Mouse (Mus musculus): ENCODE results near the gene Kif16b.

- TF ChIP-seq CTCF (IDR thresholded peaks at IDR 0.05; ENCODE audit: low read depth) (no peak), EP300 (IDR thresholded peaks at IDR 0.05; ENCODE audit: low read depth) (no peak)
Measured at GRCm38 (mm10) chr2:142715912-142716260, 185.4 kb downstream of the Kif16b start.
